Mouse (Mus musculus) megakaryocyte, embryonic 14.5 days (primary cell): ENCODE data around the gene Acbd4.

Experiments used
- FLI1 ChIP-seq: IDR thresholded peaks from 2 replicates; pipeline ENCODE4 v1.6.1; 2012; ENCODE audit warnings: low read length, inconsistent platforms, mixed read lengths
- GATA1 ChIP-seq: IDR thresholded peaks from 3 replicates; pipeline ENCODE4 v1.6.1; 2012; ENCODE audit warnings: mixed read lengths, low read length, inconsistent platforms, borderline replicate concordance

GRCm38 (mm10) chr11:103068272-103068671 is 33.2 kb upstream of the Acbd4 start:
- TF ChIP-seq GATA1 = no peak
- no peak for TF ChIP-seq FLI1
